Mouse (Mus musculus) adrenal gland, postnatal 36 days (tissue): ENCODE results near the gene Aco1. TPM values are rescaled to one million over a fixed set of nuclear protein-coding genes. Genes with fewer than 3 reads are reported as not detected.
"Not testable (repeated sequence)": the region's sequence is repeated elsewhere in the genome, so short reads cannot be mapped to it uniquely, and the experiment has no call there.

Experiments used
- DNase-seq, 2 experiments: peaks; one replicate each; pipeline ENCODE4 v3.0.0; 2021; ENCODE audit warnings: mixed read lengths in 1 of 2
- long read RNA-seq, 2 experiments: library from polyadenylated mRNA; stranded (forward); transcript quantifications; one replicate each; pipeline ENCODE4 v2.0.0; 2021; ENCODE audit warnings: borderline sequencing depth in 2 of 2
- total RNA-seq, 2 experiments: library from RNA; stranded (reverse); gene quantifications; 2 replicates each; pipeline ENCODE4 v1.2.3; 2021

The Aco1 gene
- total RNA-seq: 100 to 1,000 TPM; 112 to 173 TPM
- long read RNA-seq, experiment 1, transcript Aco1-201 (21 exons, 3,832 nt): major isoform, 162 of 199 reads
- long read RNA-seq, experiment 1, partial matches to known transcripts: 25 of 199 reads
- long read RNA-seq, experiment 1, other reads (novel, unspliced or antisense): 12 of 199 reads
- long read RNA-seq, experiment 2, transcript Aco1-201 (21 exons, 3,832 nt): major isoform, 50 of 54 reads
- long read RNA-seq, experiment 2, partial matches to known transcripts: 4 of 54 reads
- long read RNA-seq, experiment 2, other reads (novel, unspliced or antisense): 0 of 54 reads

DNA sequence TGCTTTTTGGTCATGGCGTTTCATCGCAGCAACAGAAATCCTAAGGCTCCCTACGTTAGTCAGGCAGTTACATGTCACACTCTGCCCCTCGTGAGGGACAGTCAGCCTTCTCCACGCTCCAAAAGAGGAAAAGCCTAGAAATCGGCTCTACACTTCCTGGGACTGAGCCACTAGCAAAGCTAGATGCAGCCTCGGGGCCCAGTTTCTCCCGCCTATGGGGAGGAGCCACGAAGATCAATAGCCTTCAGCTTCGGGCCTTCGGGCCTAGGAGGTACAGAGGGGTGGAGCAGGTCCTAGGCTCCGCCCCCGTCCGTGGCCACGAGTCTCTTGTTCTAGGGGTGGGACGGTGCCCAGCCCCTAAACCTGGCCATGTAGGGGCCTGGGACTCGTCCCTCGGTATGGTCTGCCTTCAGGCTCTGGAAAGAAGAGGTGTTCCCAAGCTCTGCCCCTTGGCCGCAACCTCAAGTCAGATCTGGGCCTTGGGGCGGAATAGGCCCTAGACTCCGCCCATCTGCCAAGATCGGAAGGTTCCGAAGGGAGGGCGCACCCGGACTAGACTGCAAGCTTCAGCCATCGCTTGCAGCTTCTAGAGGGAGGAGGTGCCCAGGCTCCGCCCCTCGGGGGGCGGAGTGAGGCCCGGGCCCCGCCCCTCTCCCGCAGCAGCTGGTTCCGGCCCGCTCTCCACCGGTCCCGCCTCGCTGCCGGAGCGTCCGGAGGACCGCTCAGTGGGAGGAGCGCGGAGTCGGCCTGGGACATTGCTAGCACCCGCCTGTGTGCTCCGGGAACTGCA, at the start of gene Aco1:
Aco1 (plus strand) TSS at position 339 of the 790 bp plus-strand sequence.
- DNase-seq: peak; percentile 97 to 98

DNA sequence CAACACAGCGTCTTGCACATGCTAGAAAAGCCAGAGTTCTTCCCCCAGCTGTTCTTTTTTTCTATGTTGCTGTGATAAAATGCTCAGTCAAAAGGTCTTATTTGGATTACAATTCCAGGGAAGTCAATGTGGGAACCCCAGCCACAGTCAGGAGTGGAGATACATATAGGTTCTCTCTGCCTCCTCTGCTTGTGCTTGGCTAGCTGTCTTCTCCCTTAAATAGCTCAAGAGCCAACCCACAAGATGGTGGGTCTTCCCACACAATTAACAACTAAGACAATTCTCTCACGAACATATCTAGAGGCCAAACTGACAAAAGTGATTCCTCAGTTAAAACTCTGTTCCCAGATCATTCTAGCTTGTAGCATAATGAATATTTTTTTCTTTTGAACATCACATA, 47.9 kb upstream of the Aco1 start:
- DNase-seq: no peak

DNA sequence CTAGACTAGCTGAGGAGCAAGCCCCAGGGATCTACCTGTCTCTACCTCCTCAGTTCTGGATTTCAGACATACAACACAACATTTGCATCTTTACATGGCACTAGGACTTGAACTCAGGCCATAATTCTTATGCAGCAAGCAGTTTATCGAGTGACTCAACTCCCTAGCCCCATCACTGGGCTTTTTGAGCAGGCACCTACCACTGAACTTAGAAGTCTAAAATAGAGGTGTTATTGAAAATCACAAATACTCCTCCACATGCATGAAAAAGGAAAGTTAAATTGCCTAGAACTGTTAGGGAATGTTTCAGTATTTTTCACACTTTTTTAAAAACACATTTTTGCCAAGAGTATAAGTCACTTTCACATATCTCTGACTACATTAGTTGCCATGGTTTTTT, 39.9 kb upstream of the Aco1 start:
- DNase-seq: no peak

DNA sequence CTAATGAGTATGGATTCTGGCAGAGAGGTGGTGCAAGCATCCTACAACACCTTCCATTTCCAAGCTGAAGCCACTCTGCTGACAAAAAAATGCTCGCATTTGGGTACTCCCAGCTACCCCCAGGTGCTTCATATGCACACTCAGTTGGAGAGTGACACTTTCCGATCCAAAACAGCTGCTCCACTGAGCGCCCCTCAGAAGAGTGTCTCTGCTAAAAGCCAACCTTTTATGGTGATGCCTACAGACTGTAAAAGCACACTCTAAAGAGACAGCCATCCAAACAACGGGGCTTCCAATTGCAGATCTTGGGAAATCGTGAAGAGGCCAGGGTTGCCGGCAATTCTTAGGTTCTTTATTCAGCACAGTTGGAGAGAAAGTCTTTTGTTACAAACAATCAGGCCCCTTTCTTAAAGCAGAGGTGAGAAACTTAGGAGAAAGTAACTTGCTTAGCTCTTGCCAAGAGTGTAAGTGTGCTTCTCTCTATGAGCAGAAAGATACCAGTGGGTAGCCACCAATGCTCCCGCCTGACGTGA, 36.8 kb upstream of the Aco1 start:
- DNase-seq: no peak

DNA sequence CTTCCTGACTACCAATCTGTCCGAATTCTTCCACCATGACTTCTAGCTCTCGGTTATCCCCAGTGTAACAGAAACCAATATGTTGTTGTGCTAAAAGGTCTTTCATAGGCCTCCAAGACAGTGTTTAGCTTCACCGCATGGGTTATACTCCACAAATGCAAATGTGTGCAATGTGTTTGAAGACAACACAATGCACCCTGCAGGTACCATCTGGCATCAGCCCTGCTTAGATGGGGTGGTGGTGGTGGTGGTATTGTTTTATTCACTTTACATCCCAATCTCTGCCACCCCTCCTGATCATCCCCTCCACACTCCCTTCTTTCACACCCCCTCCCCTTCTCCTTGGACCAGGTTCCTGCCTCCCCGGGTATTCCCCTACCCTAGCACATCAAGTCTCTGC, 34.9 kb upstream of the Aco1 start:
- no peak for DNase-seq

DNA sequence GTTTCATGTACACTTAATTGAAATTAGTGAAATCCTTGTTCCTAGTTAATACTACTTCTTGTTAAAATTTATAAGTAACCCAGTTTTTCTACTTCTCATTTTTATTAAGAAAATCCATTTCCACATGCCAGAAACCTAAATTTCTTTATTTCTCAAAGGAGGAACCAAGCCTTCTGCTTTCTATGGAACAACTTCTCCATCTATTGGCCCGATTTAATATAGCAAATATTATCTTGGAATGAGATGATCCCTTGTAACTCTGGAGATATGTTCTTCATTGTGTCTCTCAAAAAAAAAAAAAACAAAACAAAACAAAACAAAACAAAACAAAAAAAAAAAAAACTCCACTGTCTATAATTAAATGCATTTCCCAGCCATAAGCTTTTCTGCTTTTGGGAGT, 29.7 kb upstream of the Aco1 start:
- DNase-seq: no peak

DNA sequence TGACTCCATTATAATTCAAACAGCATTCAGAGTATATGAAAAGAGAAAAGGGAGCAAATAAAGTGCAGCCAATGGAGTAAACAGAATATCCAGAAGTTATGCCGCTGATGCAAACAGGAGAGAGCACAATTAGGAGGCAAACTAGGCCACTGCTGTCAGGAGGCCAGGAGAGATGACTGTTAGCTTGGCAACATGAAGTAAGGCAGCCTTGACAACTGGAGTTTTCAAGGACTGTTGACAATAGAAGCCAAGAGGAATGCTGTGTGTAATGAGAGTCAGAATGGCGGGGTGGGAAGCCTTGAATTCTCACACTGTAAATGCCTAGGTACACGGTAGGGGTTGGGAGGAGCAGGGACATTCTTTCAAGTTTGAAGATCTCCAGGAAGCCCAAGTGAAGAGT, 21.7 kb upstream of the Aco1 start:
- DNase-seq: peak; percentile 78

DNA sequence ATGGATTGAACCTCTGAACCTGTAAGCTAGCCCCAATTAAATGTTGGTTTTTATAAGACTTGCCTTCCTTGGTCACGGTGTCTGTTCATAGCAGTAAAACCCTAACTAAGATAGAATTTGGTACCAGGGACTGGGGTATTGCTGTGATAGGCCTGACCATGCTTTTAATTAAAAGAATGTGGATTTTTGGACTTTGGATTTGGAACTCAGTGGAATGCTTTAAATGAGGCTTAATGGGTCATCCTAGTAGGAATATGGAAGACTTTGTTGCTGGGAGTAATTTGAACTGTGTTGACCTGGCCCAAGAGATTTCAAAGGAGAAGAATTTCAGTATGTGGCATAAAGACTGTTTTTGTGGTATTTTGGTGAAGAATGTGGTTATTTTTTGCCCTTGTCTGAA, 20.6 kb upstream of the Aco1 start:
- not testable (repeated sequence) for DNase-seq

DNA sequence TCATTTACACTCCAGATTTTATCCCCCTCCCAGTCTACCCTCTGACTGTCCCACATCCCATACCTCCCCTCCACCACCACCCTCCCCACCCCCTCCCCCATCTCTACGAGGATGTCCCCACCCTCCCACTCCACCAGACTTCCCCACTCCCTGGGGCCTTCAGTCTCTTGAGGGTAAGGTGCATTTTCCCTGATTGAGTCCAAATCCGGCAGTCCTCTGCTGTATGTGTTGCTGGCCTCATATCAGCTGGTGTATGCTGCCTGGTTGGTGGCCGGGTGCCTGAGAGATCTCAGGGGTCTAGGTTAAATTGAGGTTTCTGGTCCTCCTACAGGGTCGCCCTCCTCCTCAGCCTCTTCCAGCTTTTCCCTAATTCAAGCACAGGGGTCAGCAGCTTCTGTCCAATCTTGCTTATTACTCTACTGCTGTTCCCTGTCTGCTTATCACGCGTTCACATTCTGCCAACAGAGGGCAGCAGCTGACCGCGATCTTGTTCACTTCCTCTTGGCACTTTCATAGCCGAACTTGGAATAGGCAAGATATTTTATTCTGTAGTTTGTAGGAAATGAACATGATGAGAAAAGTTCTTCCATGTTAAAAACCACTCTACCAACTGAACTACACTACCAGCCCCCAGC, 8.3 kb upstream of the Aco1 start:
- peak; percentile 82 to 88 for DNase-seq

DNA sequence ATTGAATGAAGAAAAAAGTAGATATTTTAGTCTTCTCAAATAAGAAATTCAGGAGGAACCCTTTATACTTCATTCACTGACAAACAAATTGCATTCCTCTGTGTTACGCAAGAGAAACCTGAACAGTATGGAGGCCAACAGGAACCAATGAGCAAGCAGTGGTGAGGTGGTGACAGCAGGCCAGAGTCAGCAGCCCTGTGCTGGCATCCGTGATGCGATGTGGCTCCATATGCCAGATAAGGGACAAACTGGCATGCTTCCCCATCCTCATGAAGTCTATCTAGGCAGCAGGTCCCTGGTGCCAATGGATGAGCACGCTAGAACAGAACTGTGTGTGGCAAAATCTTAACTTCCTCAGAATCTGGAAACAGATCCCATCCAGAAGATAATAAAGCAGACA, 6.4 kb upstream of the Aco1 start:
- no peak for DNase-seq

DNA sequence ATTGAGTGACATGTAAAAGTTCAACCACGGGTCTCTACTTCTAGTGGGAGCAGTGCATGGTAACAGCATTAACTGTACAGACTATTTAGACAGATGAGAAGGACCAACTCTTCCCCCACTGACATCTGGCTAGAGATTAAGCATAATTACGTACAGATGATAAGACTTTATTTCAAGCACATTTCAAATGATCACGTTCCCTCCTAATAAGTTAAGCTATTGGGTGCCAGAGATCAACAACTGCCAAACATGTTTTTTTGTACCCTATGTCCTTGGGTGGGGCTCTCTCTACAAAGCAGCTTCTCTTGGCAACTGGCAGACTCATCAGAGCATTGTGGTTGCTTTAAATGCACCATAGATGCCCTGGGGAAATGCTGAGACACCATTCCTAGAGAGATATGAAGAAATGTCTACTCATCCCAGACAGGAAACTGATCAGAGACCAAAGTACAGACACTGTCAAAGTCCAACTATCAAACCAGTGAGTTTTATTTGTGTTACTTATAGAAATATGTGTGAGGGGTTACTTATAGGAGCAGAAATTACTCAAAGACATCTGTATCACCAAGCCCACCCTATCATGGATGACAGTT, 3.1 kb upstream of the Aco1 start:
- DNase-seq: no peak

DNA sequence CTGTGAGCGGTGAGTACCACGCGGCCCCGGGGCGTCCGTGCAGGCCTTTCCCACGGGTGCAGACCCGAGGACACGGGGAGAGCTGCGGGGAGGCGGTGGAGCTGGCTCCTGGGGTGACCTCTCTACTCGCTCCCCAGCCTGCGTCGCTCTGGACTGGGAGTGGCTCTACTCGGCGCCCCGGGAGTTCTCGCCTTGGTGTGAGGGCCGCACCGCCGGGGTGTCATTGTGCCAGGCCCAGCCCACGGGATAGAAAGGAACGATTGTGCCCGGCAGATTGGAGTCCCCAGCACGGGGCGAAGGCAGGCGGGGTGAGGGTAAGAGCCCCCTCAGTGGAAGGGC, 621 bp downstream of the Aco1 start:
- DNase-seq: no peak

DNA sequence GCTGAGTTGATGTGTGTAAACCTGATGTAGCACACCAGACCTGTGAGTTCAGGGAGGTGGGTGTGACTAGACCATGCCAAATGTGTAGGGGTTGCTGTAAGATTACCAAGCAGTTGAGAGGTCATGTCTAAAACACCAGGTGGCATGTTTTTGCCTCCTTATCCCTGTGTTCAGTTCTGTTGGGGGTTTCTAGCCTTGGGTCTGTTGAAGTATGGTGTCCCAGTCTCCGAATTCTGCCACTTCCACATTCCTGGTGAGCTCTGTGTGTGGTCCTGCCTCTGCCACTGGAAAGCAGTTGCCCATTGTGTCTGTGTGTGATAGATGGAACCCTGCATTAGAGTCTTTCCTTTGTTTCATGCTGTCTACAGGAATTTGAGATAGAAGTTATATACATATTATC, 1.7 kb downstream of the Aco1 start:
- DNase-seq: no peak

DNA sequence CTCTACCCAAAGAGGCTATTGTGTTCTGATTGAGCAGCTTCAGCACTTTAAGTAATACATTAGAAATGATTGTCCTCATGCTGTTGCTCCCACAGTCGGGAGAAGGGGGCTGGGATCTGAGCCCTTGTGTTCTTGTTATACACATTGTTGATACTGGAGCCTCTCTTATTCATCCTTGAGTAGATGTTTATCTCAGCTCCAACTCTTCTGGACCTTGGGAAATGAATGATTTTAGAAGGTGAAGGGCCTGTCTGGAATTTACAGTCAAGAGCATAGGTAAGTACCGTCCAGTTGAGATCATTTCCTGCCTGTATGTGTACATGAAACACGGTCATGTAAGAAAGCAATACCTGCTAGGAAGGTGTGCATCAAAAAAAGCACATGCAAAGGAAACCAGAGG, 2.1 kb downstream of the Aco1 start:
- DNase-seq: no peak

DNA sequence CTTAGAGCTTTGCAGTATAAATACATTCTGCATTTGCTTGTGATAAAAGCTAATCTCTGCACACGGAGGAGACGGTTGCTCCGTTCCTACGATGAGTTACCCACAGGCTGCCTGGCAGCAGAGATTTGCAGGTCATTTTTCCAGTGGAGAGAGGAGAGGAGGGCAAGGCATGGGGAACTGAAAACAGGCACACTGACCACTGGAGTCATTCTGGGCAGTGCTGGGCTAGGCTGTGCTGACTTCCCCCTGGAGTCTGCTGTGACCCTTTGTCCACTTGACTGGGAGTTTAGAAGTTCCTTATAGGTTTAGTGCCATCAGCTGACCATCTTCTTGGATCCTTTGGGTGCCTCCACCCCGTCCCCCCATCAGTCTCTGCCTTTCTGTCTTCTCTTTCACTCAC, 5.4 kb downstream of the Aco1 start:
- DNase-seq: no peak

DNA sequence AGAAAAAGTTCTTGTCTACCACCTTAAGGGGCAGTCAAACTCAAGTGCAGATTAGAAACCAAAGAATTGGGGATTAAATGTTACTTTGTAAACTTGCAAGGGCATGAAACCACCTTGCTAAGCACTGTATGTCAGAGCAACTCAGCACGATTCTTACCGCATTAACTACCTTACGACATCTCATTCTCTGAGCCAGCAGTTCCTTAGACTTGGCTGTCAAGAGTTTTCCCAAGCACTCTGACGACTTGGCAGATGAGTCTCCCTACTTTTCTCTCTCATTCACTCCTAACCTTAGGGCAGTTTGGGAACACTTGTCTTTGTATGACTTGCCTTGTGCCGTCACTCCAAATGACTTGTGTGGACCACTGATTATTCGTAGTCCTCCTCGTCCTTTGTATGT, 7.2 kb downstream of the Aco1 start:
- no peak for DNase-seq

DNA sequence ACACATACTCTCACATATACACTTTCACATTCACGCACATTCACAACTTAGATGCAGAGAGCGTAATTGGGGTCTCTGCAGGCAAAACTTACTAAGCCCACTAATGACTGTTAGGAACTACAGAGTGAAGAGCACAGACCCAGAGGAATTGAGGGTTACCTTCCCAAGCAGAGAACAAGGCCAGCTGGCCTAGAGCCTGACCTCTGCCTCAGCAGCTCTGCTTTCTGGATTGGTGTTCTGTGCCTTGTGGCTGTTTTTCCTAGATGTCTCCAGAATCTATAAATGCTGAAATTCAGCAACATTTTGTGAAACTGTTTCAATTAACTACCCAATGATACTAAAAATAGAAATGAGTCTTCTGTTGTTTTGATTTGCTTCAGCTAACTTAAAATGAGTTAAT, 9.9 kb downstream of the Aco1 start:
- no peak for DNase-seq

DNA sequence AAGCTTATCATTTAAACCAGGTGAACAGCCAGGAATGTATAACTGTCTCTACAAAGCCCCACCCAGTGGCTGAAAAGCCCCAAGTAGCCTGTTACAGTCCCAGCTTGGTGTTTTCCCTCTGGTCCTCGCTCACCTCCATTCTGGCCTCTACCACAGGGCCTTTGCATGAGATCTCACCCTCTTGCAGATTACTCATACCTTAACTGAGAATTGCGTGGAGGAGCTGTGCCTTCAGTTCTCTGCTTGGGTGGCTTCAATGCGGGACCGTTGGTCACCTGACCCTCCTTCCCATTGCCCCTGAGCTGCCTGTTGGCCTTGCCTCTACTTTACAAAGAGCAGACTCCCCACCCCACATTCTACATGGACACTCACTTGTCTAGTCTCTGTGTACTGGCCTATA, 10.6 kb downstream of the Aco1 start:
- DNase-seq: no peak

DNA sequence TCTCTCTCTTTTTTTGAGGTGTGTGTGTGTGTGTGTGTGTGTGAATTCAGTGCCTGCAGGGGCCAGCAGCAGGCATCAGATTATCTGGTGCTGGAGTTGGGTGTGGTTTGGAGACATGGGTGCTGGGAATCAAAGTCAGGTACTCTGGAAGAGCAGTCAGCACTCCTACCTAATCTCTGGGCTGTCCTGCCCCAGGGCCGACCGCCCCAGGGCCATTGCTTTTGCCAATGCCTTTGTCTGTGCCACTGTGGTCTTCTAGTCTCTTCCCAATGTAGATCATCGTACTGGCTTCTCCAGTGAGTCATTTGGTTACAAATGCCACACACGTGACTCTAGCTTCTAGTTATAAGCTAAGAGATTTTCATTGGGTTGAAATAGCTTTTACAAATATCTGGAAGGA, 11.9 kb downstream of the Aco1 start:
- peak in 1 of 2 experiments; percentile 48 for DNase-seq

DNA sequence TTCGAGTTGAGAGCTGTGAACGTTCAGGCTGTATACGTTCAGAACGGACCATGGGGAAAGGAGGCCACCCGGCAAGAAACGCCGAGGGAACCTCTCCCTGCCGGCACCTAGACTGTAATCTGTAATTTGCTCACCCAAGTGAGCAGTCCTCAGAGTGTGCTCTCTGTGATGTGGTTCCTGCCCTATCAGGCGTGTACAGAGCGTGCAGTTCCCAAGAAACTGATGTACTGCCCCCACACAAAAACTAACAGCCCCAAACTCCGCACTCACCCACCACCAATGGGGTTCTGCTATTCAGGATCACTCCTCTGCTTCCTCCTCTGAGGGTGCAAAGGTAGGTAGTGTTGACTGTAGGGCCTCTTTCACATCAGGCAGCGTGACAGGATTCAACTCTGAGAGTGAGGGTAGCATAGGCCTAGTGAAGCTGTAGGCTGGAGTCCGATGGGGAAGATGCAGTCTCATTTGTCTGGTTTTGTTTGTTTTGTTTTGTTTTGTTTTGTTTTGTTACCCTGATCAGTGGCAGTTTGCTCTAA, 12.7 kb downstream of the Aco1 start:
- DNase-seq: no peak

DNA sequence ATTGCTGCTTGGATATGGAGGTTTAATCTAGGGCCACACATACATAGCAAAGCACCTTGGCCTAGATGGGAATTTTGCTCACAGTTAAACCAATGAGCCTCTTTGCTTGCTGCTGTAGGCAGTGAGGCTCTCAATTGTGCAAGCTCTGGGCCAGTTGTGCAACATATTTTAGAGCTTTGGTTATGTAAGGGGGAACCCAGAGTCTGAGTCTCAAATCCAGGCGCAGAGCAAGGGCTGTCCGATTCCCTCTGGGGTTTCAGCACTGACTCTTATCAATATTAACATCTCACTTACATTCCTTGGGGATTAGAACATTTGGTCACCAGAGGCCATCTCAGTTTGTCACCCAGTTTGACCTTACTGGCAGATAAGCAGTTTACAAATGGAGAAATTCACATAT, 13.3 kb downstream of the Aco1 start:
- peak; percentile 72 to 77 for DNase-seq
